Mouse (Mus musculus): ENCODE measurements at regions not wholly inside any gene's neighbourhood (a gene's known extent, or its start where the extent isn't known, plus 50 kb on each side); places are given as distances from the start of the nearest gene placed in this dataset.
"Not testable (repeated sequence)": the region's sequence is repeated elsewhere in the genome, so short reads cannot be mapped to it uniquely, and the experiment has no call there.

- DNase-seq (ENCODE audit: low spot score in 2 of 2) = no peak
Observed at GRCm38 (mm10) chr1:16904690-16905089, 811.6 kb upstream of the 4930444P10Rik start.

- not testable (repeated sequence) for DNase-seq (ENCODE audit: low spot score in 2 of 2)
Observed at GRCm38 (mm10) chr1:16868383-16868782, 775.3 kb upstream of the 4930444P10Rik start.

- not testable (repeated sequence) for DNase-seq (ENCODE audit: low spot score in 2 of 2)
Observed at GRCm38 (mm10) chr1:16867086-16867835, 774.1 kb upstream of the 4930444P10Rik start.

GRCm38 (mm10) chr1:16837111-16837510 lies 744.0 kb upstream of the 4930444P10Rik start:
- DNase-seq (ENCODE audit: low spot score in 2 of 2) = no peak

GRCm38 (mm10) chr1:16824709-16825108 lies 731.6 kb upstream of the 4930444P10Rik start:
- DNase-seq (ENCODE audit: low spot score in 2 of 2) = not testable (repeated sequence)

GRCm38 (mm10) chr1:16824057-16824456 lies 730.9 kb upstream of the 4930444P10Rik start:
- DNase-seq (ENCODE audit: low spot score in 2 of 2) = no peak

GRCm38 (mm10) chr1:16821186-16821585 lies 728.1 kb upstream of the 4930444P10Rik start:
- DNase-seq (ENCODE audit: low spot score in 2 of 2) = no peak

- no peak for DNase-seq (ENCODE audit: low spot score in 2 of 2)
Observed at GRCm38 (mm10) chr1:16816572-16816971, 723.4 kb upstream of the 4930444P10Rik start.

GRCm38 (mm10) chr1:16815731-16816130 lies 722.6 kb upstream of the 4930444P10Rik start:
- no peak for DNase-seq (ENCODE audit: low spot score in 2 of 2)

- DNase-seq (ENCODE audit: low spot score in 2 of 2) = peak; percentile 17 to 32
Observed at GRCm38 (mm10) chr1:16809370-16810150, 716.4 kb upstream of the 4930444P10Rik start.

- DNase-seq (ENCODE audit: low spot score in 2 of 2) = peak; percentile 91 to 92
Observed at GRCm38 (mm10) chr1:16798292-16798691, 705.2 kb upstream of the 4930444P10Rik start.

GRCm38 (mm10) chr1:16796449-16796848 lies 703.3 kb upstream of the 4930444P10Rik start:
- no peak for DNase-seq (ENCODE audit: low spot score in 2 of 2)

- no peak for DNase-seq (ENCODE audit: low spot score in 2 of 2)
Observed at GRCm38 (mm10) chr1:16790733-16791309, 697.7 kb upstream of the 4930444P10Rik start.

- no peak for DNase-seq (ENCODE audit: low spot score in 2 of 2)
Observed at GRCm38 (mm10) chr1:16779791-16780190, 686.7 kb upstream of the 4930444P10Rik start.

GRCm38 (mm10) chr1:16760951-16761350 lies 667.8 kb upstream of the 4930444P10Rik start:
- no peak for DNase-seq (ENCODE audit: low spot score in 2 of 2)
